Mouse (Mus musculus) heart, postnatal 0 days (tissue): ENCODE measurements around the gene Tdrkh. TPM values are rescaled to one million over a fixed set of nuclear protein-coding genes. Genes with fewer than 3 reads are reported as not detected.
A peak's percentile ranks its signal among the peaks of the same experiment; 100 is the strongest.

Experiments
- ATAC-seq: fragments of 200-750 bp; cut with Nextera tagmentation; 2 replicates; pipeline ENCODE4 v1.8.0; 2017; ENCODE audit warnings: low read depth, moderate number of reproducible peaks, moderate library complexity; ENCODE audit not compliant: insufficient read depth
- DNase-seq: peaks from one replicate; pipeline ENCODE4 v3.0.0-alpha.2; 2016; ENCODE audit warnings: low spot score
- H3K27ac ChIP-seq: fragments of 300-500 bp; sonication (generic); 2 replicates; pipeline ENCODE4 v1.5.1; 2014; ENCODE audit warnings: low read depth, mild to moderate bottlenecking
- H3K27me3 ChIP-seq: fragments of 300-500 bp; sonication (generic); 2 replicates; pipeline ENCODE4 v1.6.1; 2014; ENCODE audit warnings: low read length, mixed read lengths; ENCODE audit not compliant: control insufficient read depth, insufficient read depth
- H3K36me3 ChIP-seq: fragments of 300-500 bp; sonication (generic); replicated peaks from 2 replicates; pipeline ENCODE4 v1.6.1; 2014; ENCODE audit warnings: low read length, mixed read lengths; ENCODE audit not compliant: control insufficient read depth, insufficient read depth
- H3K4me1 ChIP-seq: fragments of 300-500 bp; sonication (generic); 2 replicates; pipeline ENCODE4 v1.6.1; 2014; ENCODE audit warnings: antibody characterized with exemption; ENCODE audit not compliant: control insufficient read depth, insufficient read depth
- H3K4me2 ChIP-seq: fragments of 300-500 bp; sonication (generic); 2 replicates; pipeline ENCODE4 v1.6.1; 2014; ENCODE audit warnings: low read depth, mild to moderate bottlenecking, low read length, moderate library complexity
- H3K4me3 ChIP-seq: fragments of 300-500 bp; sonication (generic); 2 replicates; pipeline ENCODE4 v1.5.1; 2014; ENCODE audit warnings: low read depth, low read length
- H3K9ac ChIP-seq: fragments of 300-500 bp; sonication (generic); replicated peaks from 2 replicates; pipeline ENCODE4 v1.6.1; 2014; ENCODE audit warnings: low read depth, low read length, mixed read lengths
- H3K9me3 ChIP-seq: fragments of 300-500 bp; sonication (generic); replicated peaks from 2 replicates; pipeline ENCODE4 v1.6.1; 2016; ENCODE audit warnings: low read length; ENCODE audit not compliant: control insufficient read depth
- CTCF ChIP-seq: IDR thresholded peaks from 2 replicates; pipeline ENCODE4 v1.5.1; 2016; ENCODE audit warnings: antibody characterized with exemption, control low read depth, low read depth
- EP300 ChIP-seq: IDR thresholded peaks from 2 replicates; pipeline ENCODE4 v1.6.1; 2016; ENCODE audit warnings: antibody characterized with exemption, low read depth
- WGBS: fragments of 180-500 bp; shearing (Covaris S2); extraction: QIAGEN DNeasy Blood & Tissue Kit; methylation state at CpG from one replicate; pipeline ENCODE4 v1.1.7; 2014; 5-methylcytosine and 5-hydroxymethylcytosine counted together
- polyA plus RNA-seq: library from polyadenylated mRNA; unstranded; fragments of >200 nt; fragmentation: Nextera tagmentation; extraction: Ambion mirVana; gene quantifications from 2 replicates; pipeline ENCODE4 v1.2.1, GENCODE M21; 2015
- total RNA-seq: library from RNA; depleted of rRNA; stranded (reverse); fragments of >200 nt; gene quantifications from 2 replicates; pipeline ENCODE4 v1.2.3, GENCODE M21; 2014; ENCODE audit warnings: low replicate concordance

The Tdrkh gene
- total and polyA plus RNA-seq, 2 experiments from 2014 or later: 0.34 to 7.7 TPM

DNA sequence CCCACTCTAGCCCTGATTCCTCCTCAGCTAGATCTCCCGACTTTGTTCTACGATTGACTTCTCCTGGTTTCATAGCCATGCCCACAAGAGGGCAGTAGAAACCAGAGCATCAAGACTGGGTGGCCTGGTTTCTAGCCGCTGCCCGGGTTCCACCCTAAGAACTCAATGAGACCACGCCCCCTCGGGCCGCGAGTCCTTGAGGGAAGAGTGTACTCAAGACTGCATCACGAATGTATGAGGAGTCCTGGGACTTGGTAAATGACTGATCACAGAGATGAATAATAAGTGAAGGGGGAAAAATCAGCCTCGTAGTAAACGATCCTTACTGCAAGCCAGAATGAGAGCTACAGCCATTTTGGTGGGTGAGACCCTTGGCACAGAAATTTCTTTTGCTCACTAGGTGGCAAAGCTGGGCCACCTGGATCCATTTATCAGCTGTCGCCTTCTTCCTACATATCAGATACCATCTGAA lies 43.5 kb downstream of the Tdrkh start:
- Histone ChIP-seq H3K36me3 (no peaks in the 10 kb centered on the region), H3K4me3 (peak overlapping the region; percentile 36), H3K9ac (no peak overlapping the region), H3K4me2 (peak overlapping the region; percentile 46), H3K27ac (no peak overlapping the region), H3K4me1 (no peaks in the 10 kb centered on the region), H3K9me3 (no peaks in the 10 kb centered on the region), H3K27me3 (no peaks in the 10 kb centered on the region)
- peak; percentile 84 for DNase-seq
- TF ChIP-seq EP300 (no peak), CTCF (peak; percentile 91)
- WGBS: 1% methylated on average over 12 of the region's 12 CpGs
- peak; percentile 75 for ATAC-seq

DNA sequence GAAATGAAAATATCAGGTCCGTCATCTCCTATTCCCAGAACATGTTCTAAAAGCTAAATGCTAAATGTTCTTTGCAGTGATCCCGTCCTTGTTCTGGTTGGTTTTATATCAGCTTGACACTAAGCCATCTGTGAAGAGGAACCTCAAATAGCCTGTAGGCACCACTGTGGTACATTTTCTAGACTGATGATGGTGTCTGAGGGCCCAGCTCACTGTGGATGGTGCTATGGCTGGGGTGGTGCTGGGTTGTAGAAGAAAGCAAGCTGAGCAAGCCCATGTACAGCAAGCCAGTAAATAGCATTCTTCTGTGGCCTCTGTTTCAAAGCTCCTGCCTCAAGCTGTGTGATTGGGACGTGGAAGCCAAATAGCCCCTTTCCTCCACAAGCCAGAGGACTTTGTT lies 44.0 kb downstream of the Tdrkh start:
- H3K4me3 ChIP-seq: peak overlapping the region; percentile 36; the same call in 1 of the 2 replicates
- H3K4me1 ChIP-seq: no peaks in the 10 kb centered on the region
- no peak overlapping the region; the same call in 1 of the 2 replicates for H3K4me2 ChIP-seq
- TF ChIP-seq CTCF (no peak), EP300 (no peak)
- no peak overlapping the region for H3K27ac ChIP-seq
- no peaks in the 10 kb centered on the region for H3K36me3 ChIP-seq
- H3K9ac ChIP-seq: no peak overlapping the region
- ATAC-seq: no peak
- H3K27me3 ChIP-seq: no peaks in the 10 kb centered on the region
- no peaks in the 10 kb centered on the region for H3K9me3 ChIP-seq
- DNase-seq: no peak
- 69% methylated on average over 3 of the region's 3 CpGs for whole genome bisulfite sequencing

DNA sequence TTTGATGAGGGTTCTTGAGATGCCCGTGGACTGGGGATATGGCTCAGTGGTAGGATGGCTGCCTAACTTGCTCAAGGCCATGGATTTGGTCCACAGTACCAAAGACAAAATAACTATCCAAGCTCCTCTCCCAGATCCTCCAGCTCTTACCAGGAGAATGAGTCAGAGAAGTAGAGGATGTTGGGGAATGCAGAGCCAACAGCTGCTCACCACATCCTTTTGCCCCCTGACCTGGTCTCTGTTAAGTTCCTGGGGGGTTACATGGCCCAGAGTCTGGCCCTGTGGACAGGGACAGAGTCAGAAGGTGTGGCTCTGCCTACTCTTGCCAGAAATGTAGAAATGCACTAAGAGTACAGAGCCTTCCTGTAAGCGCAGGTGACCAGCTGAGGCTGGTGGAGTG lies 46.8 kb downstream of the Tdrkh start:
- no peaks in the 10 kb centered on the region for H3K9me3 ChIP-seq
- 90% methylated on average over 2 of the region's 2 CpGs for WGBS

DNA sequence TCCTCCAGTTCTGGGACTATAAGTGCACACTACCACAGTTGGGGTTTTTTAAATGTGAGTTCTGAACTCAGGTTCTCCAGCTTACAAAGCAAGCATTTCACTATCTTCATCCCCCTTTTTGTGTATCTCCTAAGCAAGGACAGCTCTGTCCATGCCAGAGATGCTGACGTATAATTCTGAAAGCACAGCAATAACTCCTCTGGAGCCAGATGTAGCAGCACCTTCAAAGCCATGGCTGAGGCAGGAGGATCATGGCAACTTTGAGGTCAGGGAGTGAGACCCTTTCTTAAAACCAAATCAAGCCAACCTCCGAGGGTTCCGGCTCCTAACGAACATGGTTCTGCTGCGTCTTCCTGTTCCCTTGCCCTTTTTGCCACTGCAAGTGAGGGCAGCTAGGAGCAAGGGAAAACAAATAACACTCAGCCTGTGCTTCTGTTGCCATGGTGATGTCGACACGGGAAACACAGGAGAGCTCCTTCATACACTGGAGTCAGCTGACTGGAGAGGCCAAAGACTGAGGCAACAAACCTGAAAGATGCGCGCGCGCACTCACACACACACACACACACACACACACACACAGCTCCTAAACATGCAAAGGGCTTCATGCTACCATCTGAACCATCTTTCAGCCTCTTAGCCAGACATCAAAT lies 51.0 kb downstream of the Tdrkh start:
- TF ChIP-seq CTCF (no peak), EP300 (no peak)
- Histone ChIP-seq H3K27me3 (no peaks in the 10 kb centered on the region), H3K9ac (no peak overlapping the region), H3K27ac (no peak overlapping the region), H3K36me3 (no peaks in the 10 kb centered on the region), H3K9me3 (no peaks in the 10 kb centered on the region), H3K4me2 (no peak overlapping the region), H3K4me1 (no peaks in the 10 kb centered on the region), H3K4me3 (no peak overlapping the region)
- DNase-seq: no peak
- WGBS: 47% methylated on average over 11 of the region's 11 CpGs
- ATAC-seq: no peak

More for the DNA sequence above, 46.8 kb downstream of the Tdrkh start:
- no peak for TF ChIP-seq EP300
- no peak for TF ChIP-seq CTCF
- Histone ChIP-seq H3K4me1 (no peaks in the 10 kb centered on the region), H3K36me3 (no peaks in the 10 kb centered on the region), H3K4me2 (no peak overlapping the region), H3K27ac (no peak overlapping the region), H3K27me3 (no peaks in the 10 kb centered on the region), H3K4me3 (no peak overlapping the region), H3K9ac (no peak overlapping the region)
- ATAC-seq (no peak), DNase-seq (no peak)

DNA sequence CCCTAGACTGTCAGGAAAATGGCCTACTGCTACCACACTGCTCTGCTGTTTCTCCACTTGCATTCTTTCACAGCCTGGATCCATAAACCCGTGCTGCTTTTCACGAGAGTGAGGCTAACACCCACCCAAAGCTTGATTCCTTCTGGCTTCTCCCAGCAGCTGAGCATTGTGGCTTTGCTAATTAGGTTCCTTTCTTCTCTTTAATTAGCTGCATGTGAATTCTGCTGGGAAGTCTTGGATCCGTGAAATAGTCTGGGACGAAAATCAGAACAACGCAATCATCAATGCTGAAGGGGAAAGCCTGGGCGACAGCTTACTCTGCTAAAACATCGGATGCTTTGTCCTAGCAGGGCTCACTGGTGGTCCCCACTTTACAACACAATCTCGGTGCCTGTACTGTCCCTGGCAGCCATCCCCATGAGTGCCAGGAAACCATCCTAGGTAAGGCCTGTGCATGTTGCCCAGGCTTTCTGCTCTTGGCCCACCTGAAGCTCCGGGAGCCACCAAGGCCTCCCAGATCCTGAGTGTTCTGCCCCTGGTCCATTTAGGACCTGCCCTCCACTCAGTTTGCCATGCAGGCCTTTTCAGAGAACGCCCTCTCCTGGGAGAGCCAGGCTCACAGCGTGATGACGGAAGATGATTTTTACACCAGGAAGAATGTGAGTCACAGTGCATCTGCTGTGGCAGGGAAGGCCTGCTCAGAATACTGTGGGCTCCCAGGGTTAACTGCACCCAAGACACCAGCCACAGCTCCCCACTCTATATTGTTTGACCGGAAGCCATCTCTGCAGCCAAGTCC lies 52.8 kb downstream of the Tdrkh start:
- 74% methylated on average over 13 of the region's 13 CpGs for WGBS
- H3K4me2 ChIP-seq: no peak overlapping the region
- ATAC-seq (no peak), DNase-seq (no peak)
- no peaks in the 10 kb centered on the region for H3K27me3 ChIP-seq
- H3K9ac ChIP-seq: no peak overlapping the region
- TF ChIP-seq EP300: no peak
- no peak for TF ChIP-seq CTCF
- H3K4me1 ChIP-seq: no peaks in the 10 kb centered on the region
- H3K4me3 ChIP-seq: no peak overlapping the region
- no peaks in the 10 kb centered on the region for H3K9me3 ChIP-seq
- no peaks in the 10 kb centered on the region for H3K36me3 ChIP-seq
- H3K27ac ChIP-seq: no peak overlapping the region
